Mouse (Mus musculus) right cerebral cortex, postnatal 4 days (tissue): Measurements from ENCODE around the gene Hoxa6.

Source experiments
- DNase-seq: peaks from one replicate; pipeline ENCODE4 v3.0.0-alpha.2; 2022

Hoxa6 gene

DNA sequence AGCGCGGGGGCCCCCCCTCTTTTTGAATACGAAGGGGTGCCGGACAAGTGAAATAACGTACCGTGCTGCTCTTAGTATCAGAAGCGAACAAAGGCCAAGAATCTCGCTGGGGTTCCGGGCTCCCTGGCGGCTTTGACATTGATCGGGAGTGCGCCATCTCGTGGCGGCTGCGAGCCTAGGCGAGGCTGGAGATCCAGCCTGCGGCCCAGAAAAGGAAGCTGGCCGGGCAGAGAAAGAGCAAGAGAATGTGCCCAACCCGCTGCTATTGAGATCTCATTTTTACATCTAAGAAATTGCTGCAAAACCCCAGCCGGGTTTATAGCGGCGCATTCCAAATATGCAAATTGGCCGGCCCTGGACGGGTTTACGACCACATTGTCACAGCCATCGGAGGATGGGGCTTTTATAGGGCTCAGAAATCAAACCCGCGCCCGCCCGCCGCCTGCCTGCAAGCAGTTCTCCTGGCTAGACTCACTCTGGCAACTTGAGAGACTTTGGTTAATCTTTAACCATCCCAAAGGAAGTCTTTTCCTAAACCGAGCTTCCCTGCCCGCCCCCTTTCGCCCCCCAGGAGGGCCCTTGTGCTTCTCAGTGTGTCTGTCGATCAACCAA is 32.0 kb upstream of the Hoxa6 start, which contains the start of gene Hoxa10:
Hoxa10 (minus strand) TSS at position 466 of the 612 bp plus-strand sequence.
- peak; percentile 70 for DNase-seq

DNA sequence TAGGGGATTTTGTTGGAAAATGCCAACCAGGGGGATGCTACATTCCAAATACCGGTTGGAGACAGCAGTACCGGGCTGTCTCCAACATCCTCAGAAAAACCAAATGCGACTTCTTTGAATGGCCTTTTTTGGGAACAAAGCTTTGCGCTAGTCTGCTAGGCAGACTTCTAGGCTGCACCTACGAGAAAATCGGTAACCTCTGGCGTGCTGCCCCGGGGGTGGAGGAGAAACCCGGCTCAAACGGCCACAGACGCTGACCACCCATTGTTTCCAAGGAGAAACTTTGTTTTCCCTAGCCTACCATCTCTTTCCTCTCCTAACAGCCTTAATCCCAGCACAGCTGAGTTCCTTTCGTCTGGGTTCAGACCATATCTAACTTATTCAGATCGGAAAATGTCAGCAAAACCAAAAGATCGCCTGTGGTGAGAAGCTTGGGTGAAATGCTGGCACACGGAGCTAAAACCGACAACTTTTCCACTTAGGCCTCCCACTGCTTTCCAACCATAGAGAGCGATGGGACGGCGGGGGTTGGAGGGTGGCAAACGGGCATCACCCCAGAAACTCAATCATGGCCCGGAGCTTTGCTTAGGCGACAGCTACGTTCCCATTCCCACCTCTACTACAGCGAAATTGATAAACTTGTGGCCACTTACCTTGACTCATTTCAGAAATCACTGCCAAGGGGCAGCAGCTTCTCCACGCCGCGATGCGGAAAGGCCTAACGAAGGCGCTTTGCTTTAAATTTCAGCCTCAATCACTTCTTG is 31.3 kb upstream of the Hoxa6 start:
- DNase-seq: no peak

DNA sequence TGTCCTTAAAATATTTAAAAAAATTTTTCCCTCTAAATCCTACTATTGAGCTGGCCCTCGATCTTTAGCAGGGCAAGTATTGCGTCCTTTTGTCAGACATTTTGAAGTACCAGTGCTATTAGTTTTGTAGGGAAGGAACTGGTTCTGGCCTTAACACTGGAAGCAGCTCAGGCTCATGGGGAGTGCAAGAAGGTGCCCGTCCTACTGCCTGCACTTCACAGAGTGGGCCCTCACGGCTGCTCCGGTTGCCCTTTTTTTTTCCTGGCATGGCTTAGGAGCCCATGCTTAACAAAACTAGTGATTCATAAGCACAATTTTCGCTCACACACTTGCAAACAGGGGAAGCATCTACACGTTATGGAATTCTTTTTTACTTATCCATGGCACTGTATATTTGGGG is 30.5 kb upstream of the Hoxa6 start:
- no peak for DNase-seq

DNA sequence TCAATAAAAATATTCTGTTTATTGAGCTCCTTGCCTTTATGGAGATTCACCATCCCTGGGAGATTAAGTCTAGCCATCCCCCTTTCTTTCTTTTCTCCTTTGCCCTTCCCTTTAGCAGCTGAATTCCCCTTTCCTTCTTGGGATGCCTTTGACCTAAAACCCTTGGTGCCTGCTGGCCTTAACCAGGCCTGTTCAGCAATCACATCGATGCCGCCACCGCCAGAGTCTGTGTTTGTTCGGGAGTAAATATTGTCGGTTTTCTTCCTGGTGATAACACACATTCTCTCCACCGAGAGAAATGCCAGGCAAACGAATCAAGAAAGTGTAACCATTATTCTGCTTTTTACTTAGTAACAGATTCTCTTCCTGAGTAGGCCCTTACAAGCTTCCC is 29.6 kb upstream of the Hoxa6 start:
- no peak for DNase-seq

DNA sequence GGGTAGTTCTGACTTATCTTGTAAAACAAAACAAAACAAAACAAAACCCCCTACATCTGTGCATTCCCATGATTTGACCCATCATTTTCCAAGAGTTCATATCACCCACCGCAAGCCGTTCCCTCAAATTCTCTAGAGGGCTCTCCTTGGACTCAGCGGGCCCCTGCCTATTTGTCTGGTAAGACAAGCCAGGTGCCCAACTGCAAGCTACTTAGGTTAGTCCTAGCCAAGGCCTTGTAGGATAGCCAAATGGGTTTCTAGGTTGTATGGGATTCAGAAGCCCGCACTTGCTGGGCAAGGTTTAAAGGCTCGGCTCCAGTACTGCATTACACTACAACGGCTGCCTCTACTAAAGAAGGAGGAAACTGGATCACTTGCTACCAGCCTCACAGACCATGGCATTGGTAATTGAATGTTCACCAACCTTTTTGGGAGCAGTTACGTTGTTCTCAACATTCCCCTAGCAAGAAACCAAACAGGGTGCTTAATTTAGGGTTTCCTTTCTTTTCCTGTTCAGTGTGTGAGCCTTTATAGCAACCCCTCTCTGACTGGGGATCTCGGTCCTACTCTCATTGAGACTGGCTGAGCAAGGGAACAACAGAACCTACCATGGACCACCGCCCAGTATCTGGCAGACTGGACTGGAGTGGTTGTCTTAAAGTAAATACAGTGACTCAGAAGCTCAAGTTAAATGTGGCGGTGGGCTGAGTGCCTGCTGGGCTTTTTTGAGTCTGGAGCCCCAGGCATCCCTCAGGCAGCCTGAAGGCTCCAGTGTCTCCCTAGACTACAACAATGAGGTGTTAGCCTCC is 29.0 kb upstream of the Hoxa6 start:
- no peak for DNase-seq

DNA sequence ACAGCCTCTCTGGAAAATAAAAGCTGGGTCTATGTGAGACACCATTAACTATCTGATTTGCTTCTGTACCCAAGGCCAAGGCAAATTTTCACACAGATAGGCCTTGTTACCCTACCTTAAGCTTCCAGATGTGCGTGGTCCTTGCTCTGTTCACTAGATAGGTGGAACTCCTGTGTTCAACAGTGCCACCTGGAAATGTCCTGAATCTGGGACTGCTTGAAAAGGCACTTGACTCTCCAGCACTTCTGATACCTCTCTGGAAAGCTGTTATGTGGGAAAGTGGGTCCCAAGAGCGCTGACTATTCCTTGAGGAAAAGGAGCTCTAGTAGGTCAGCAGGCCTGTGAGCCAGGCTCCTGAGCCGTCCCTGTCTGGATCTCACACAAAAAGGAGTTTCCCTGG is 28.3 kb upstream of the Hoxa6 start:
- no peak for DNase-seq

DNA sequence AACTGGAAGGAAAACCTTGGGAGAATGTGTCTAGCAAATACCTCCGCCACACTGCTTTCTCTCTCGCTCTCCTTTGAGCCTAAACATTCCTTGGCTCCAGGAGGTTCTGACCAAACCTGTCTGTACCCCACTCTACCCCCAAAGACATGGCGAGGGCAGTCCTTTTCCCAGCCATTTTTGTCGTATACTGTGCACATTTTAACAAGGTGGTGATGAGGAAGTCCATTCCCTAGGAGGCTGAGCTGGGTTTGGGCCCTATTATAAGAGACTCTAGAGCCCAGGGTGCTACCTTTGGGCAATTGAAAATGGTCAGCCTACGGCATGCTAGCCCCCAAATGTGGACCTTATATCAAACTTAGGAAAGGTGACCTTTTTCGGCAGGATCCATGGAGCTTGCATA is 27.3 kb upstream of the Hoxa6 start:
- DNase-seq: no peak

DNA sequence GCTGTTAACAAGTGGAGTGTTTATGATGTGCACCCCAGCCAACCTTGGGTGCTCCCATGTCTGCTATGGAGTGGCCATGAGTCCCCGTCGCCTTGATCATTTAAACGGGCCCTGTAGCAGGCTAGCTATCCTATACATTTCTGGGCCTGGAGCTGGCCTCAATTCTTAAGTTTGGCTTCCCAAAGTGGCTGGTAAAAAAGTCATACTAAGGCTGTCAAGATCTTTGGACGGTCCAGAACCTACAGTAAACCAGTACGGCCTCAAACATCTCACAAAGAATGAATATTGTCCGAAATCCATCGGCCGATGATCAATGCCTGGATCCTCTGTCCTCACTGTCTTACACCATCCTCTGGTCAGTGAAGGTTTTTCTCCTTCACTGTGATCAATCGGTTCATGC is 26.7 kb upstream of the Hoxa6 start:
- no peak for DNase-seq

DNA sequence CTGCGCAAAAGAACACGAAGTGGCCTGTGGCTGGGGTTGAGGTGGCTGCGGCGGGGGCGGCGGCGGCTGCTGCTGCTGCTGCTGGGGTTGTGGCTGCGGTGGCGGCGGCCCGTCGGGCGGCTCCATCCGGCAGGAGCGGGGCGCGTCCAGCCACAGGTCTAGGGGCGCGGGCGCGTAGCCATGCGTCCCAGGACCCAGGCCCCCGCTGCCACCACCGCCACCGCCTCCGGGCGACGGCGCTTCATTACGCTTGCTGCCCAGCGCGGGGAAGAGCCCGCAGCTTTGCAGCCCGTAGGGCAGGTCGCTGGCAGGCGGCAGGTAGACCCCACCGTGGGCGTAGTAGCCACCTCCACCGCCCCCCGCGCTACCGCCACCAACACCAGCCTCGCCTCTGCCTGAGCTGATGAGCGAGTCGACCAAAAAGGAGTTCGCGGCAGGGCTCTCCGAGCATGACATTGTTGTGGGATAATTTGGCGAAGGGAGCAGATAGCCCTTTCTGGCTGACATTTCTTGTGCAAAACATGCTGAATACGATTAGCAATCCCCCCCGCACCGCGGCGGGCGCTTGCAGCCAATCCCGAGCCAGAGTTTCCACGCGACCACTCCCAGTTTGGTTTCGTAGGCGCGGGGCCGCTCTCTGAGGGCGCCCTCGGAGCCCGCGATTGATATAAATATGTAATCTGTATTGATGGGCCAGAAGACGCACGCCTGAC is 26.1 kb upstream of the Hoxa6 start:
- no peak for DNase-seq

DNA sequence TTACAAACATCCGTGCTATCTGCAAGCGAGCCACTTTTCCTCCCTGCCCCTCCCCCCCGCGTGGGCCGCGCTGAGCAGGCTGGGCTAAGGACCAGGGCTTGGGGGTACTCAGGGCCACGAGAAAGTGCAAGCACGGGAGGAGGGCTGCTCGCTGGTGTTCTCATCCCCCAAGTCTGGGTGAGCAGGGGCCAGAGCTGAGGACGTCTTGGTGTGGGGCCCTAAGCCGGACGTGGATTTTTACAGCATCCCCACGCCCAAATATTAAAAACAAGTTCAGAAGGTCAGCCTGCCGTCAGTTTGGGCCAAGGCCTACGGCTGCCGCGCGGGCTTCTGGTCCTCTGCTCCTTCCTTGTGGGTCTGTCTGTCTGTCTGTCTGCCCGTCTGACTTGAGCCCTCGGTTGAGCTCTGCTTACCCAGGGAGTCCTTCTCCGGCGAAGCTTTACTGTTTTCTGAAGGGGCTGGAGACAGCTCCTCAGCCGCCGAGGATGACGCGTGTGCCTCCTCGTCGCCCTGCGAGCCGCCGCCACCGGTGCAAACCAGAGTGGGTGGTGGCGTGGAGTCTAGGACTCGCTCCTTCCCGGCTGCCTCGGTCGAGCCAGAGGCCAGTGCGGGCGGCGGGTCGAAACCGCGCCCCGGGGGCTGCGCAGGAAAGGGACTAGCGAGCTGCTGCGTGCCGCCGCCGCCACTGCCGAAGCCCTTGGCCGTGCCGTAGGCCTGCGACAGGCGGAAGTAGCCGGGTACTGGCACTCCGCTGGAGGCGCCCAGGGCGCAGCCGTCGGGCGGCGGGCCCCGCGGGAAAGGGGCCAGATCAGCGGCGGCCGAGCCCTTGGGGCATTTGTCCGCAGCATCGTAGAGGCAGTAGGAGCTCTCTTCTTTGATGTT is 25.3 kb upstream of the Hoxa6 start:
- no peak for DNase-seq

DNA sequence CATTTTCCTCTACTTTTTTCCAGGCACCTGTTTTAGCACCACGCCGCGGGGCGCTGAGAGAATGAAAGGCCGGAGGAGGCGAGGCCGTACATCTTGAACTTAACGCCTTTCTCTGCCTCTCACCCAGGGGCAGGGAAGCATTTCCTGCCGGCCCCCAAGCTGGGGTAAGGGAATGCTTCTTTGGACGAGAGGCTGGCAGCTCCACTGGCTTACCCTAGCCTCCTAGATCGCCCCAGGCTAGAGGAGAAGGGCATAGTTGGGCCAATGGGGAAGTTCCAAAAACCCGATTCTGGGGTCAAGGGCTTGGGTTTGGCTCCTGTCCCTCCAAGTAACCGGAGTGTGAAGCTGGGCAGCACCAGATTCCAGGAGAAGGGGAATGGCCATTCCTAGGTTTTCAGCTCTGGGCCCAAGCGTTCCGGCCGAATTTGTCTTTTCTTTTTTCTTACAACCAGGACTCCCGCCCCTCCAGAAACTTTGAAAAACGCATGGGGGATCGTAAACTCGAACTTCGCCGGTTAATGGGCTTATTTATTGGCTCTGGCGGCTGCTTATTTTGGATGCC is 24.5 kb upstream of the Hoxa6 start:
- DNase-seq: no peak

DNA sequence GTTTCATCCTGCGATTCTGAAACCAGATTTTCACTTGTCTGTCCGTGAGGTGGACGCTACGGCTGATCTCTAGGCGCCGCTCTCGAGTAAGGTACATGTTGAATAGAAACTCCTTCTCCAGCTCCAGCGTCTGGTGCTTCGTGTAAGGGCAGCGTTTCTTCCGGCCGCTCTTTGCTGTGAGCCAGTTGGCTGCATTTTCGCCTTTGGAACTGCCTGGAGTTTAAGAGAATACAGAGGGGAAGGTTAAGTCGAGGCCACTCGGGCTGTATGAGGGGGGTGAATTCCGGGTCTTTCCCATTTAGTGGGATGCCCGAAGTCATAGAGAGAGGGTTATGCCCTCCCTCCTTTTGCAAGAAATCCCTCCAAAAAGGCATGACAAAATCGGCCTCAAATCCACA is 24.0 kb upstream of the Hoxa6 start:
- DNase-seq: no peak

DNA sequence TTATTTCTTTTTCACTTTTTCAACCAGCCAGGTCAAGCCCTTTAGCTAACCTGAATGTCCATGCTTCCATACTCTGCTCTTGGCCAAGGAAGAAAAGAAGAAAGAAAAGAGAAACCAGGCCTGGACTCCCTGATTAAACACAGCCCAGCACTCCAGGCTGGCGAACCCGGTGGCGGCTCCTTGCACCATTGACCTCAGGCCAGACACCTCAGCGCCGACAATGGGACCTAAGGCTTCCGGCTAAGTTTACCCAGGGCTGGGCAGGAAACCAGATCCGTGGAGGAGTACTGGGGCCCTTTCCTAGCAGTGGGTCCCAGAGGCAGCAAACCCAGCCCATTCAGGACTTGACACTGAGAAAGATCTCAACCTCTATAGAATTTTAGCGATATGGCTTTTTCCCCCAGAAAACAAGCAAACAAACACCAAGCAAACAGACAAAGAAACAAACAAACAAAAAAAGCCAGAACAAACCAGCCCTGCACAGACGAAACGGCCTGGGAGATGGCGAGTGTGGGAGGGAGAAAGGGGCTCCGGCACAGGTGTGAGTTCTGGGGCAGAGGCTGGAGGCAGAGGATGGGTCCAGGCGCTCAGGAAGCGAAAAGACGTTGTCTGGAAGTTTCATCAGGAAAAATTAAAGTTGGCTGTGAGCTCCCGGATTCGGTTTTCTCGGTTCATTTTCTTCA is 23.5 kb upstream of the Hoxa6 start:
- no peak for DNase-seq

DNA sequence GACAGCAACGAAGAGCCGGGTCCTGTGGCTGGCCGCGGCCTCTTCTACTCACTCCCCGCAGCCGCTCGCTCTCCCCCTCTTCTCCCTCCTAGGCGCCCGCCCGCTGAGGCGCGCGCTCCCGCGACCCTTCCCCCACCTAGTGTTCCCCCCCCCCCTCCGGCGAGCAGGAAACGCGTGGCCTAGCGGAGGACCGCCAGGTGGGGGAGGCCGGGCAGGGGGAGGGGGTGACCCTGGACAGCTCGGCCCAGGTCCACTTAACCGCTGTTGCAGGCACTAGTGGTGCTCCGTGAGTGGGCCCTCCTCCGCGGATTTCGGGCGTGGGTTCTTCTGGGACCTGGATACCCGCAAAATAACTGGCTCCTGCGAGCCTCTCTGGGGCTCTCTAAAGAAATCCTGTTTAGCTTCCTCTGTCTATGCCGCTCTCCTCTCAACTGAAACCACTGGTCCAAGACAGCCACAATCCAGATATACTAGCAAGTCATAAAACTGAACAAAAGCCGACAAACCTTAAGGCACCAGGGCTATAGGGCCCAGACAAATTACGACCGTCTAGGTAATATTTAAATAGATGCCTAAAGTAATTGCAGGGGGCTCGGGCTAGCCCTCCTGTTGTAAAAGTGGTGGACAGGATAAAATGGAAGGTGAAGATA is 22.1 kb upstream of the Hoxa6 start, which contains the start of gene Hoxa9:
Hoxa9 (minus strand) TSS at position 574 of the 650 bp plus-strand sequence.
- no peak for DNase-seq

DNA sequence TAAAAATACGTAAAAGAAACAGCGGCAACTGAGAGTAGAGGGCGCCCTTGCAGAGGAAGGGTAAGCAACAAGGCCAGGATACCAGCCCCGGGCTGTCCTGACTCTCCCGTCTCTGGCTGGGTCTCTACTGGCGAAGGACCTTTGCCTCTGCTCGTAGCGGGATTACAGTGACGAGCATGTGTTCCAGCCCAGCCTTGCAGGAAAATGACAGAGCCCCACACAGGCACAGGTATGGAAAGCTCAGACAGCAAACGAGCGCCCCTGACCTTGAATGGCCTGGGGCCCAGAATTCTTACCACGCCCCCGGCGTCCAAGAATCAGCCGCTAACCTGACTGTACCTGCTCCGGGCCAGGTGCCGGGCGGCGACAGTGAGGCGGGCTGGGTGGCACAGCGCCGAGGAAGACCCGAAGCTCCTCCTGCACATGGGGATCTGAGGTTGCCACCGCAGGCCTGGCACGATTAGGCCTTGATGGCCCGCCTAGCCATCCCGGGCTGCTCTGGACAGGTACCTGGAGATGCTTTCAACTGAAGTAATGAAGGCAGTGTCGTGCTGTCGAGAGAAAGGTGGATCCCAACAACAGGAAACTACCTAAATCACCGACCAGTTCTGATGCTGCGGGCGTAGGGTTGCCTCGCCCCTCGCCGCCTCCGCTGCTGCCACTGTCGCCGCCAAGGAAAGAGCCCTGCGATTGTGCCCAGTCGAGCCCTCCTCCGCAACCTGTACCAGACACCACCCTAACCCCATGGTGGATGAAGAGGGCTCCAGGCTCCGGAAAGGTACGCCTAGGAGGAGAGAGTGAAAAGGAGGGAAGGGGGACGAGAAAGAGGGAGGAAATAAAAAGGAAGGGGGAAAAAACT is 21.3 kb upstream of the Hoxa6 start:
- no peak for DNase-seq

DNA sequence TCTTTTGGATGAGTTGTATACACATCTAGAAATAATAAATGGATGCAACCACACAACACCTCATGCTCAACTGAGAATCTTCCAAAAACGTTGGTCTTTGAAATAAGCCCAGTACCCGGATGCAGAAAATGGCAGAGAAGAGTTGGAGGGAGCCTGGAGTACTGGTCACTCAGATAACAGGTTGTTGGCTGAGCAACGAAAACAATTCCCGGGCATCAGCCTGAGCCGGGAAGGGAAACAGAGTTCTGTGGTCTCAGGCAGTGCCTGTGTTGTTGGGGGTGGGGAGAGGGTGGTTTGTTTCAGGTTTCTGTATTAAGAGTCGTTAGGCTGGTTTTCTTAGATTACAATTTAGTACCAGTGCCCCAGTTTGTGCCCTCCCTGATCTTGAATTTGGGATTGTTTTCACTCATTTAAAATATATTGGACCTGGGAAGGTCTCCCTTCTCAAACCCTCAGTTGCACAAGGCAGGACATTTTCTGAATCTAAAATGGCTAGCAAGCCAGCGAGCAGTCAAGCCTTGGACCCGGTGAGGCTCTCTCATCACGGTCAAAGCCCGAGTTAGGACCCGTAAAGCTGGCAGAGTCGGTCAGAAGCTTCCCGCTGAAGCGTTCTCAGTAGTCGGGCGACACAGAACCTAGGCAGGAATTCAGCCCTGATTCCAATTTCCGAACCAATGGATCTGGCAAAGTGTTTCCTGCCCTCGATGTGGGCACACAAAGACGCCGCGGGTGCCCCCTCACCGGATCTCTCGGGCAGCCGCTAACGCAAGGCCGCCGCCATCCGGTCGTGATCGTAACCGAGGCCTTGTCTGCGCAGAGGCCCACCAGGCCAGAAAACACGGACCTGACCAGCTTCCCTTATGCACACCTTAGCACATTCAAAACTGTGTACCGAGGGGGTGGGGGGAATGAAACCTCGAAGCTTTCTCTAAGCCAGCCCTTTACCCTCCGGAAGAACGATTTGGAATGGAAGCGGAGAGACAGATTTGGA is 20.2 kb upstream of the Hoxa6 start:
- DNase-seq: no peak

DNA sequence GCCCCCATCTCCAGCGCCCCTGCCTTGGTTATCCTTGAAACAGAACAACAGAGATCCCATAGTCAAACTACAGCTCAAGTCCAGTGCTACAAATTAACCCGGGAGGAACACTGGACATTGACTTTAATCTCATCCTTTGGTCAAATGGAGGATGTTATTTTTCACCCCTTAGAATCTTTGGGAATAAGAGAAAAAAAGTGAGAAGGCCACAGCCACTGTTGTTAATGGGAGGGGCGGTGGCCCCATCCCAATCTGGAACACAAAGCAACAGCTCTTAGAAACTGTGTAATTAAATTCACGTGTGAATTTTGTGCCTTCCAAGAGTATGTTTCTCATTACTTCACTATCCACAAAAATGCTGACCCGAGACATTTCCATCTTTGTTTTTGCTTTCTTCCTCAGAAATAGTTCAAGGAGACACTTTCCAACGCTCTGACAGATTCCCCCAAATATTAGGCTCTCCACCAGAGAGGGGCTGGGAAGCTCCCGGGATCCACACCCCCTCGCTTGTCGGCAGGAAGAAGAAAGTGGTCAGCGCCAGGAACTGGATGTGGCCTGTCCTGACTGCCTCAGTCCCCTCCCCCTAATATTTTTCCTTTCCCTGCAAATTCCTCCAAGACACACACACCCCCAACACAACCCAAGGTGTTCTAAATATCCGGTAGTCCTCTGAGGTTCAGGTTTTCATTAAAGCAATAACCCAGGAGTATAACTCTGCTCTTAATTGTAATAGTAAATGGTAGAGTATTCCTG is 19.1 kb upstream of the Hoxa6 start:
- no peak for DNase-seq
